Mouse (Mus musculus) heart, adult 18-20 months (tissue): ENCODE results near the gene Zbed5. TPM values are rescaled to one million over a fixed set of nuclear protein-coding genes. Genes with fewer than 3 reads are reported as not detected.

Source experiments
- total RNA-seq, 2 experiments: library from RNA; stranded (reverse); gene quantifications; 2 replicates each; pipeline ENCODE4 v1.2.3; 2021

Gene Zbed5
- total RNA-seq, 2 experiments from 2014 or later: 0.46 to 0.69 TPM

Other genes with a start within 250 kb of the Zbed5 start
- gene Zfp11, start 225.6 kb upstream of the Zbed5 start, total RNA-seq: 1 to 10 TPM; 2.4 to 2.9 TPM
- not detected for gene Sept14, start 187.2 kb upstream of the Zbed5 start, total RNA-seq
- 10 to 100 TPM; 87.6 to 91.5 TPM for gene Mrps17, start 180.2 kb upstream of the Zbed5 start, total RNA-seq
- gene Nipsnap2, start 170.7 kb upstream of the Zbed5 start, total RNA-seq: 100 to 1,000 TPM; 843 to 897 TPM
- gene Psph, start 108.3 kb upstream of the Zbed5 start, total RNA-seq: 10 to 100 TPM in 1 of 2 experiments, 1 to 10 TPM in 1; 8.9 to 10.7 TPM
- gene Sumf2, start 48.7 kb upstream of the Zbed5 start, total RNA-seq: 10 to 100 TPM; 10.3 to 11.9 TPM
- gene Chchd2, start 8.3 kb upstream of the Zbed5 start, total RNA-seq: 1,000 to 10,000 TPM; 1,175 to 1,318 TPM
- gene Phkg1, start 2.8 kb downstream of the Zbed5 start, total RNA-seq: 10 to 100 TPM; 14.3 to 14.7 TPM
- 1 to 10 TPM in 1 of 2 experiments, under 1 TPM in 1; 0.45 to 1.1 TPM for gene Nupr1l, start 12.8 kb downstream of the Zbed5 start, total RNA-seq
- gene Vkorc1l1, start 46.2 kb downstream of the Zbed5 start, total RNA-seq: 10 to 100 TPM; 14.6 to 18.4 TPM
- 10 to 100 TPM; 14.1 TPM for gene Gusb, start 107.3 kb downstream of the Zbed5 start, total RNA-seq
- 1 to 10 TPM; 4.6 to 5.0 TPM for gene Asl, start 133.5 kb downstream of the Zbed5 start, total RNA-seq
- 10 to 100 TPM; 13.8 to 14.8 TPM for gene Crcp, start 133.6 kb downstream of the Zbed5 start, total RNA-seq
- 1 to 10 TPM; 6.9 to 8.3 TPM for gene Tpst1, start 177.6 kb downstream of the Zbed5 start, total RNA-seq
- 1 to 10 TPM; 1.9 to 3.0 TPM for gene Kctd7, start 249.1 kb downstream of the Zbed5 start, total RNA-seq